Mouse (Mus musculus): ENCODE results near the gene Mapk8ip1. TPM values are rescaled to one million over a fixed set of nuclear protein-coding genes. Genes with fewer than 3 reads are reported as not detected.

Gene Mapk8ip1
- polyA plus RNA-seq, 1 experiment from 2014 or later: 49.3 TPM

DNA sequence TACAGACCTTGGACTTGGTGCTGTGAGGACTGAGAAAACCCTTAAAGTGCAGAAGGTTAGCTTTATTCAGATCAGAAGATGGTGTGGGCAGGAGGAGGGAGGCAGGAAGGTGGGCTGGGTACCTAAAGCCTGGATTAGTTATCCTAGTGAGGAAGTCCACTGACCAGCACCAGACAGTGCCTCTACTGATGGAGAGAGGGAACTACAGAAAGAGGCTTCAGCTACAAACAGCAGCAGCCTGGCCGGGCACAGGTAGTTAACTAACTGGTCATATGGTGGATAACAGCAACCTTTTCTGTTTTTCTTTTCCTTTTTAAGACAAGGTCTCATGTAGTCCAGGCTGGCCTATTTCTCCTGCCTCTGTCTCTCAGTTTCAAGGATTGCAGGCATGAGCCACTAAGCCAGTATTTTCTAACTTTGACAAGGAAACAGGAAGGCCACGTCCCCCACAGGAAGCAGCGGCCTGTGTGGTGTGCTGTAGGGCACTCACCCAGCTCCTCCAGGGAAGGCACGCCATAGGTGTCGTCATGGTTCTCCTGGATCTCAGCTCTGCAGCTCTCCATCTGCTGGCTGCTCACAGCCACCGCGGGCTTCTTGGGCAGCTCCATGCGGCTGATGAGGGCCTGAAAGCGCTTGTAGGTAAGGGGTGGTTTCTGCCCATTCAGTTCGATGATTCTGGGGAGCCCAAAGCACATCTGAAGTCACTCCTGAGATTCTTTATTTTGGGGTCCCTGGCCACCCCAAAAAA, 21.5 kb upstream of the Mapk8ip1 start:
- no peak for DNase-seq (ENCODE audit: low spot score)
- Histone ChIP-seq H3K27ac (ENCODE audit: low read depth, low read length) (no peak overlapping the region), H3K9me3 (replicated peaks; ENCODE audit: control insufficient read depth, low read length) (no peaks in the 10 kb centered on the region), H3K4me3 (ENCODE audit: low read depth, low read length) (no peak overlapping the region), H3K27me3 (replicated peaks; ENCODE audit: control insufficient read depth, insufficient read depth, low read length) (no peaks in the 10 kb centered on the region), H3K36me3 (ENCODE audit: control insufficient read depth, insufficient read depth, low read length) (peaks cover 68% of the 10 kb centered on the region), H3K4me2 (ENCODE audit: low read length) (no peak overlapping the region), H3K9ac (ENCODE audit: low read length) (no peak overlapping the region), H3K4me1 (ENCODE audit: control insufficient read depth, insufficient read depth, low read length) (peaks cover 21% of the 10 kb centered on the region; the same call in 1 of the 2 replicates)
- 82% methylated on average over 10 of the region's 10 CpGs for WGBS
- no peak for ATAC-seq

DNA sequence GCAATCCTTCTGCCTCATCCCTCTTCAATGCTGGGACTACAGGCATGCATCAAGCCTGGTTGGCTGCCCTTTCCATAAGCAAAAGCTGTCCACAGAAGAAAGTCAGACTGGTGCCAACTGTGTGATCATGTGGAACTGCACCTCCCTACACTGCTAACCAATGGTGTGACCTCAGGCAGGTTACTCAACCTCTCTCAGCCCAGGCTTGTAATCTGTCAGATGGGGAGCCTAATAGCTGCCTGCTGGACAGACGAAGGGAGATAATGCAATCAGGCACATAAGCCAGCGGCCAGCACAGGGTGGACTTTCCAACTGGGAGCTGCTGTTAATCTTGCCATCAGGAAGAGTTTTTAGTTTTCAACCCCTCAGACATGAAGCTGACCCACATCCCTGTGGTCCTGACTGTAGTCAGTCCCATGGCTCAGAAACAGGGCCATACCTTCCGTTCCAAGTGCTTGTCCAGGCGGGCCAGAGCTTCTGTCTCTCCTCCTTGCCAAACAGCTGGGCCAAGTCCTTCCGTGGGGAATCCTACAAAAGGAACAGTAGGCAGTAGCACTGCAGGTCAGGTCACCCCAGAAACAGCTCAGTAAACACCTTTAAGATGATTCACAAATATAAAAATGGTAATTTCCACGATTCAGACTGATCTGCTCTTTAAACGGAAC, 20.8 kb upstream of the Mapk8ip1 start:
- Histone ChIP-seq H3K9me3 (replicated peaks; ENCODE audit: control insufficient read depth, low read length) (no peaks in the 10 kb centered on the region), H3K4me2 (ENCODE audit: low read length) (no peak overlapping the region), H3K27ac (ENCODE audit: low read depth, low read length) (no peak overlapping the region), H3K4me3 (ENCODE audit: low read depth, low read length) (no peak overlapping the region), H3K4me1 (ENCODE audit: control insufficient read depth, insufficient read depth, low read length) (peaks cover 21% of the 10 kb centered on the region; the same call in 1 of the 2 replicates), H3K27me3 (replicated peaks; ENCODE audit: control insufficient read depth, insufficient read depth, low read length) (no peaks in the 10 kb centered on the region), H3K36me3 (ENCODE audit: control insufficient read depth, insufficient read depth, low read length) (peaks cover 75% of the 10 kb centered on the region), H3K9ac (ENCODE audit: low read length) (no peak overlapping the region)
- 91% methylated on average over 7 of the region's 7 CpGs for WGBS
- ATAC-seq: no peak
- no peak for DNase-seq (ENCODE audit: low spot score)

DNA sequence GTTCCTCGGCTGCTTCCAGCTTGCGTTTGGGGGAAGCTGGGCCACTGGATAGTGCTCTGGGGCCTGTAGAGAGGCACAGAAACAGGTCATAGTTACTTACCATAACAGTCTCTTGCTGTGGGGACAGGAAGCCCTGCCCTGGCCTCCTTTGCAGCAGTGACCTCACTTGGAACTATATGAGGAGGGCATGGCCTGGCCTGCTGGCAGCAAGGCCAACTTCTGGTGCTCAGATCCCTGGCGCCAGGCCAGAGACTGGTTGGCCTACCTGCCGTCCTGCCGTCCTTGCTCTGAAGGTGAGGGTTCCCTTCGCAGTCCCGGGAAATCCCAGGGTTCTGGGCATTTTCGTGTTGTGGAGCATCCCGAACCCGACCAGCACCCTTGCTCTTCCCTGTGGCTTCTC, 10.6 kb upstream of the Mapk8ip1 start:
- H3K27me3 ChIP-seq (replicated peaks; ENCODE audit: control insufficient read depth, insufficient read depth, low read length): no peaks in the 10 kb centered on the region
- H3K36me3 ChIP-seq (ENCODE audit: control insufficient read depth, insufficient read depth, low read length): peaks cover 96% of the 10 kb centered on the region
- ATAC-seq (no peak), DNase-seq (ENCODE audit: low spot score) (no peak)
- 91% methylated on average over 10 of the region's 10 CpGs for WGBS
- no peak overlapping the region for H3K9ac ChIP-seq (ENCODE audit: low read length)
- no peaks in the 10 kb centered on the region for H3K4me1 ChIP-seq (ENCODE audit: control insufficient read depth, insufficient read depth, low read length)
- no peak overlapping the region for H3K4me2 ChIP-seq (ENCODE audit: low read length)
- H3K9me3 ChIP-seq (replicated peaks; ENCODE audit: control insufficient read depth, low read length): no peaks in the 10 kb centered on the region
- no peak overlapping the region for H3K27ac ChIP-seq (ENCODE audit: low read depth, low read length)
- no peak overlapping the region for H3K4me3 ChIP-seq (ENCODE audit: low read depth, low read length)

DNA sequence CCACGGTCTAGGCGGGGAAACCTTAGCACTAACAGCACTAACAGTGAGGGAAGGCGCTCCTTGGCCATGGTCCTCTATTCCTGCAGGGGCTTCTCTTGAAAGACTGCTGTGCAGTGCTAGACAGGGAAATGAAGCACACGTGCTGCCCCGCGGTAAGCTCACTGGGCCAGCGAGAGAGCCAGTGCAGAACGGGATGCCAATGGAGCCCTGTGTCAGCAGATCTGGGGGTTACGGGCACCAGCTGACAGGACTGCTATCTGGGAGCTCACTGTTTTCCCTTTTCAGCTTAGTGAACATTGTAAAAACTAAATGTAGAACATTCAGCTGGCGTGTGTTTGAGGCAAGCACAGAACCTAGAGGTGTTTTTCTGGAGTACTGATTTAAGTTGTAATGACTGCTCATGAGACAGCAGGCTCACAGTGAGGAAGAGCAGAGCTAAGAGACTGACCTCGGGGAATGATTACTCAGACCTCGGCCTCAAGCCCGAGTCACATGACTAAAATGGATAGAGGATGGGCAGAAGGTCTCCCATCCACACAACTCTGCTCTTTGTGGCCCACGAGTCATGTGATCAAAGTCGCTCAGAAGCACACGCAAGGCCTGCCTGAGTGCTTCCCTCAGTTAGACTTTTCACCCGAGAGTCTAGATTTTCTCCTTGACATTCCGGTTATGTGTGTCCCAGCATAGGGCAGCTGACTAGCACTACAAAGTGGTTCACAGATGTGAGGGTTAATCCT, 7.4 kb upstream of the Mapk8ip1 start:
- WGBS: 93% methylated on average over 18 of the region's 18 CpGs
- H3K4me1 ChIP-seq (ENCODE audit: control insufficient read depth, insufficient read depth, low read length): no peaks in the 10 kb centered on the region
- no peak overlapping the region for H3K9ac ChIP-seq (ENCODE audit: low read length)
- no peak overlapping the region for H3K4me2 ChIP-seq (ENCODE audit: low read length)
- ATAC-seq: no peak
- H3K27me3 ChIP-seq (replicated peaks; ENCODE audit: control insufficient read depth, insufficient read depth, low read length): no peaks in the 10 kb centered on the region
- DNase-seq (ENCODE audit: low spot score): no peak
- H3K36me3 ChIP-seq (ENCODE audit: control insufficient read depth, insufficient read depth, low read length): peaks cover 94% of the 10 kb centered on the region
- no peaks in the 10 kb centered on the region for H3K9me3 ChIP-seq (replicated peaks; ENCODE audit: control insufficient read depth, low read length)
- H3K4me3 ChIP-seq (ENCODE audit: low read depth, low read length): no peak overlapping the region
- H3K27ac ChIP-seq (ENCODE audit: low read depth, low read length): no peak overlapping the region

DNA sequence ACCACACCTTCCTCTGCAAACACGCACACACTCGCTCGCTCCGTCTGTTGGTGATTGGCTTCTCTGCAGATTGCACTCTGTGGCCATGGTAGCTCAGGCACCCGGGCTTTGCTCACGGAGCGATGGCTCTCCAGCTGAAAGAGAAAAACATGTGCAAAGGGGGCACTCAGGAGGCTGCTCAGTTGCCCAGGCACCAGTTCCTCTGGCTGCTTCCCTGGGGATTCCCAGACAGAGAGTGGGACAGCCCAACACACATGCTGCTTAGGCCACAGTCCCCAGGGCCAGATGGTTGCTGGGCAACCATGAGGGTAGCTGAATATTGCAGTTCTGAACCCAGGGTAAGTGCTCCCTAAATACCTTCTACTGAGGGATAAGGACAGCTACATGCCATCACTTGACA, 4.6 kb upstream of the Mapk8ip1 start:
- Histone ChIP-seq H3K27me3 (replicated peaks; ENCODE audit: control insufficient read depth, insufficient read depth, low read length) (no peaks in the 10 kb centered on the region), H3K36me3 (ENCODE audit: control insufficient read depth, insufficient read depth, low read length) (peaks cover 69% of the 10 kb centered on the region), H3K4me2 (ENCODE audit: low read length) (no peak overlapping the region), H3K4me3 (ENCODE audit: low read depth, low read length) (no peak overlapping the region), H3K27ac (ENCODE audit: low read depth, low read length) (no peak overlapping the region), H3K9ac (ENCODE audit: low read length) (no peak overlapping the region), H3K4me1 (ENCODE audit: control insufficient read depth, insufficient read depth, low read length) (no peaks in the 10 kb centered on the region), H3K9me3 (replicated peaks; ENCODE audit: control insufficient read depth, low read length) (no peaks in the 10 kb centered on the region)
- ATAC-seq (no peak), DNase-seq (ENCODE audit: low spot score) (no peak)
- WGBS: 89% methylated on average over 7 of the region's 7 CpGs

DNA sequence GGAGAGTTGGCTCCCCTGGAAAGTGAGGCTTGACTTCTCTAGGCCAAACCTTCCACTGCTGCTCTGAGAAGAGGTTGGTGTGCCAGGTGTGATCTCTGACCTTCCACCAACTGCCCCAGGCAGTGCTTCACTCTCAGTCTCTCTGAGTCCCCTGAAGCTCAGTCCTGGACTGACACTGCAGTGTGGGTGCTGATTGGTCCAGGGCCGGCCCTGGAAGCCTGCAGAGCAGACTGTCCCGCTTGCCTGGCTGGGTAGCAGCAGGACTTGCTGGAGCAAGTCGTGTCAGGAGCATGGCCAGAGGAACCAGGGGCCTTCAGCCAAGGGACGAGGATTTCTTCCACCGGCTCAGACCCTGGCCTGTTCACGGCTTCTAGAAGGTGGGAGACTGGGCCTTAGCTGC, 3.7 kb upstream of the Mapk8ip1 start:
- peaks cover 60% of the 10 kb centered on the region for H3K36me3 ChIP-seq (ENCODE audit: control insufficient read depth, insufficient read depth, low read length)
- no peak for ATAC-seq
- H3K4me1 ChIP-seq (ENCODE audit: control insufficient read depth, insufficient read depth, low read length): no peaks in the 10 kb centered on the region
- H3K27ac ChIP-seq (ENCODE audit: low read depth, low read length): no peak overlapping the region
- no peak overlapping the region for H3K9ac ChIP-seq (ENCODE audit: low read length)
- H3K27me3 ChIP-seq (replicated peaks; ENCODE audit: control insufficient read depth, insufficient read depth, low read length): no peaks in the 10 kb centered on the region
- H3K4me2 ChIP-seq (ENCODE audit: low read length): no peak overlapping the region
- WGBS: 89% methylated on average over 6 of the region's 6 CpGs
- no peak overlapping the region for H3K4me3 ChIP-seq (ENCODE audit: low read depth, low read length)
- no peak for DNase-seq (ENCODE audit: low spot score)
- no peaks in the 10 kb centered on the region for H3K9me3 ChIP-seq (replicated peaks; ENCODE audit: control insufficient read depth, low read length)

DNA sequence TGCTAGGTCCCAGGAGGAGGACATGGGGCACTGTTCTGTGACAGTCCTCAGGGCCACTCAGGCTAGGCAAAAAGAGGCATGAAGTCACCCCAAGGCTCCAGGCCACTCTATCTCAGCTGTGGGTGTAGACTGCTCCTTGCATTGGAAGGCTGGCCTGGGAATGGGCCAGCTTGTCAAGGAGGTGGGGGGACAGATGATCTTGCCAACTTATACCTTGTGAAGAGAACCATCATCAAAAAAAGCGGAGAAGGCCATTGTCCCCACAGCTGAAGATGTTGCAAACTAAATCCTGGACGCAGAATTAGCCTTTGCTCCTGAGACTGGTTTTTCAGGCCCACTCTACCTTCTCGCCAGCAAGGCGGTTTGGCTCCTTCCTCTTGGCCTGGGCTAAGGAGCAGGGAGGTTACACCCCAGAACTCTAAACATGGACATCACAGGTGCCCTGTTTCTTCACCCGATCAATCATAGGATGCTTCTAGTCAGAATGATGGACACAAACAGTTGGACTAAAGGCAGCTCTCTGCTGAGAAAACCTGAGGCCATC, 2.8 kb upstream of the Mapk8ip1 start:
- WGBS: 98% methylated on average over 5 of the region's 5 CpGs
- Histone ChIP-seq H3K27ac (ENCODE audit: low read depth, low read length) (no peak overlapping the region), H3K36me3 (ENCODE audit: control insufficient read depth, insufficient read depth, low read length) (peaks cover 51% of the 10 kb centered on the region), H3K27me3 (replicated peaks; ENCODE audit: control insufficient read depth, insufficient read depth, low read length) (no peaks in the 10 kb centered on the region), H3K9me3 (replicated peaks; ENCODE audit: control insufficient read depth, low read length) (no peaks in the 10 kb centered on the region), H3K4me2 (ENCODE audit: low read length) (no peak overlapping the region), H3K4me1 (ENCODE audit: control insufficient read depth, insufficient read depth, low read length) (no peaks in the 10 kb centered on the region), H3K9ac (ENCODE audit: low read length) (no peak overlapping the region), H3K4me3 (ENCODE audit: low read depth, low read length) (no peak overlapping the region)
- no peak for DNase-seq (ENCODE audit: low spot score)
- no peak for ATAC-seq

DNA sequence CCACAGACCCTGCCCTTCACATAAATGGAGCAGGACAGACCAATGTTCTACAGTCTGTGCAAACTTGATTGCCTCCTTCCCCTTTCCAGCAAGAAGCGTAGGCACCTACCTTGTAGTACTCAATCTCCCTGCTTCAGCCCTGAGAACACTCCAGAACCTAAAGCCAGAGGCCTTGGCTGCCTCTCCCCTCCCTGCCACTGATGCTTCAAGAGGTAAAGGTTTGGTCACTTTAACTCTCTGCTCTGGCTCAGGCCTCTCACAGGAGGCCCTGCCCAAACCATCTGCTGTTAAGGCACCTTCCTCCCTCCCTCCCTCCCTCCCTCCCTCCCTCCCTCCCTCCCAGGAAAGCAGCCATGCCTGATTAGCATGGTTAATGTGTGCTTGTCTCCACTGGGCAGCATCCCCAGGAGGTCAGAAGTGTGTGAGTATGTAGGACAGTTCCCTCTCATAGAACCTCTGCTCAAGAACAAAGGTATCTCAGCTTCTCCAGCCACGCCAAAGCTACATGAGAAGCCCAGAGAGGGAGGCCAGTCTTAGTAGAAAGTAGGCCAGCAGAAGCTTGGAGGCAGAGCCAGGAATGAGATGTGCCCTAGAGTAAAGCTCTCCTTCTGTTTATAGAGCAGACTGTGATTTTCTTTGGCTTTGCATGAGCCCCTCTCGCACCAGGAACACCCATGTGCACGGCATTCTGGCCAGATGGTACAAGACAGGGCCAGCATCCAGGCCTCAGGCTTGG, 1.7 kb upstream of the Mapk8ip1 start:
- no peak overlapping the region for H3K4me3 ChIP-seq (ENCODE audit: low read depth, low read length)
- DNase-seq (ENCODE audit: low spot score) (no peak), ATAC-seq (no peak)
- H3K4me1 ChIP-seq (ENCODE audit: control insufficient read depth, insufficient read depth, low read length): peaks cover 6% of the 10 kb centered on the region; the same call in 1 of the 2 replicates
- H3K27ac ChIP-seq (ENCODE audit: low read depth, low read length): no peak overlapping the region; the same call in 1 of the 2 replicates
- 76% methylated on average over 4 of the region's 4 CpGs for WGBS
- no peak overlapping the region for H3K9ac ChIP-seq (ENCODE audit: low read length)
- no peaks in the 10 kb centered on the region for H3K27me3 ChIP-seq (replicated peaks; ENCODE audit: control insufficient read depth, insufficient read depth, low read length)
- no peak overlapping the region for H3K4me2 ChIP-seq (ENCODE audit: low read length)
- H3K9me3 ChIP-seq (replicated peaks; ENCODE audit: control insufficient read depth, low read length): no peaks in the 10 kb centered on the region
- H3K36me3 ChIP-seq (ENCODE audit: control insufficient read depth, insufficient read depth, low read length): peaks cover 42% of the 10 kb centered on the region
